Mouse (Mus musculus): ENCODE data around the gene Cul3.

DNA sequence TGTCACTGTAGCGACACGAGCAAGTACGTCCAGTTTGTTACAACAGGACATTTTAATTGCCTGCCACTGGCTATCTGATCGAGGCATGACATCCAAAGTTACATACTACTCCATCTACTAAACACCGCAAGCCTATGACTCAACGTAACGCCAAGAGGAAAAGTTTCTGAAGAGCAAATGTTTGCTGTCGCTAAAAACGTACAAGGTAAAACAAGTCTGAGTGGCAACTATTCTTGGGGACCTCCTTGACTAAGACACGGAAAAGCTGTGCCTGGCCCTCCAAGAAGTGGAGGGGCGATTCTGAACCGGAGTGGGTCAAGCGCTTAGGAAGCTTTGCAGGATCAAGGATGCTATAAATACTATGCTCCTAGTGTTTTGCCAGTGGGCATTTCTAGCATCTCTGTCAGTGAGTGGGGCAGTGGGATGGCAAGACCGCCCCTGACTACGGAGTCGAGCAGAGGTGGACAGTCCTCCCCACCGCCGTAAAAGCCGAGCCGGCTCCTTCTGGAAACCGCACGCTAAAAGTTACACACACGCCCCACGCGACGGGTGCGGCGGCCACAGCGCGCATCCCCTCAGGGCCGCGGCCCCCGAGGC lies 757 bp downstream of the Cul3 start:
- no peak for TF ChIP-seq MAX (IDR thresholded peaks at IDR 0.05; ENCODE audit: low read length)
- TF ChIP-seq SMC3 (IDR thresholded peaks at IDR 0.05; ENCODE audit: low read depth, low read length), result no peak
- no peak for TF ChIP-seq CTCF (conservative IDR thresholded peaks at IDR 0.05 in 1 of 2, IDR thresholded peaks at IDR 0.05 in 1 of 2; ENCODE audit: low read depth in 2 of 2, low read length in 2 of 2)
- 0 out of 2 replicates have a peak, but pooled peaks have one; percentile 1 for TF ChIP-seq NRF1 (IDR thresholded peaks at IDR 0.05; ENCODE audit: low read depth, low read length)

Data from CH12.LX (cell line).